Mouse (Mus musculus) mesoderm, embryonic 11.5 days (tissue): Measurements from ENCODE around the gene Drd2.

ENCODE experiments used
- DNase-seq: peaks from one replicate; pipeline ENCODE4 v3.0.0-alpha.2; 2012; ENCODE audit warnings: low read depth, low spot score

Gene Drd2

GRCm38 (mm10) chr9:49340136-49341043, at the start of gene Drd2:
Gene Drd2, plus strand, starts transcription at chr9:49340627.
- DNase-seq = peak; percentile 80

- no peak for DNase-seq
These were observed 45.3 kb upstream of the Drd2 start for GRCm38 (mm10) chr9:49295101-49295500.

- no peak for DNase-seq
These were observed 32.9 kb upstream of the Drd2 start for GRCm38 (mm10) chr9:49307576-49307975.

- DNase-seq = no peak
These were observed 29.6 kb upstream of the Drd2 start for GRCm38 (mm10) chr9:49310821-49311220.

- DNase-seq = no peak
These were observed 21.8 kb upstream of the Drd2 start for GRCm38 (mm10) chr9:49318638-49319037.

GRCm38 (mm10) chr9:49341044-49341365, 578 bp downstream of the Drd2 start:
- DNase-seq = peak; percentile 88

GRCm38 (mm10) chr9:49365763-49366162, 25.3 kb downstream of the Drd2 start:
- peak; percentile 43 for DNase-seq

- DNase-seq = no peak
These were observed 33.5 kb downstream of the Drd2 start for GRCm38 (mm10) chr9:49373946-49374345.

GRCm38 (mm10) chr9:49379962-49380361, 39.5 kb downstream of the Drd2 start:
- no peak for DNase-seq

- peak; percentile 11 for DNase-seq
These were observed 43.6 kb downstream of the Drd2 start for GRCm38 (mm10) chr9:49384041-49384440.

GRCm38 (mm10) chr9:49384855-49385254, 44.4 kb downstream of the Drd2 start:
- no peak for DNase-seq

GRCm38 (mm10) chr9:49385301-49385700, 44.9 kb downstream of the Drd2 start:
- DNase-seq = no peak

GRCm38 (mm10) chr9:49386119-49386518, 45.7 kb downstream of the Drd2 start:
- no peak for DNase-seq

GRCm38 (mm10) chr9:49392242-49392641, 51.8 kb downstream of the Drd2 start:
- DNase-seq = no peak

- no peak for DNase-seq
These were observed 55.6 kb downstream of the Drd2 start for GRCm38 (mm10) chr9:49396006-49396405.

GRCm38 (mm10) chr9:49403711-49404110, 63.3 kb downstream of the Drd2 start:
- peak; percentile 12 for DNase-seq

- DNase-seq = no peak
These were observed 66.6 kb downstream of the Drd2 start for GRCm38 (mm10) chr9:49407028-49407427.

GRCm38 (mm10) chr9:49410621-49411020, 70.2 kb downstream of the Drd2 start:
- DNase-seq = no peak

- DNase-seq = no peak
These were observed 83.4 kb downstream of the Drd2 start for GRCm38 (mm10) chr9:49423866-49424265.

- no peak for DNase-seq
These were observed 85.2 kb downstream of the Drd2 start for GRCm38 (mm10) chr9:49425585-49425984.

GRCm38 (mm10) chr9:49426921-49427320, 86.5 kb downstream of the Drd2 start, which contains the start of gene Ankk1:
Gene Ankk1, minus strand, starts transcription at chr9:49427021.
- DNase-seq = no peak

- no peak for DNase-seq
These were observed 87.1 kb downstream of the Drd2 start for GRCm38 (mm10) chr9:49427478-49427877.

GRCm38 (mm10) chr9:49442621-49443020, 102.2 kb downstream of the Drd2 start:
- DNase-seq = no peak
